Mouse (Mus musculus) brown adipose tissue, adult 24 weeks (tissue): ENCODE results near the gene Olfr389. TPM values are rescaled to one million over a fixed set of nuclear protein-coding genes. Genes with fewer than 3 reads are reported as not detected.

Source experiments
- H3K27ac ChIP-seq: fragments of 200-500 bp; replicated peaks from 2 replicates; pipeline ENCODE4 v1.5.1; 2012; ENCODE audit warnings: low read depth, mild to moderate bottlenecking, low read length
- H3K4me1 ChIP-seq: fragments of 200-500 bp; 2 replicates; pipeline ENCODE4 v1.6.1; 2012; ENCODE audit warnings: low read length, mixed read lengths; ENCODE audit not compliant: control insufficient read depth, insufficient read depth, insufficient read length
- H3K4me3 ChIP-seq: fragments of 200-500 bp; 2 replicates; pipeline ENCODE4 v1.5.1; 2012; ENCODE audit warnings: low read depth, mild to moderate bottlenecking, low read length, moderate library complexity; ENCODE audit not compliant: insufficient read depth
- polyA plus RNA-seq: library from polyadenylated mRNA; stranded (reverse); fragments of >200 nt; gene quantifications from 2 replicates; pipeline ENCODE4 v1.2.4, GENCODE M21; 2012; ENCODE audit not compliant: missing spikeins, insufficient read depth, insufficient read length

Olfr389 gene
- not detected in 2 replicates for polyA plus RNA-seq

DNA sequence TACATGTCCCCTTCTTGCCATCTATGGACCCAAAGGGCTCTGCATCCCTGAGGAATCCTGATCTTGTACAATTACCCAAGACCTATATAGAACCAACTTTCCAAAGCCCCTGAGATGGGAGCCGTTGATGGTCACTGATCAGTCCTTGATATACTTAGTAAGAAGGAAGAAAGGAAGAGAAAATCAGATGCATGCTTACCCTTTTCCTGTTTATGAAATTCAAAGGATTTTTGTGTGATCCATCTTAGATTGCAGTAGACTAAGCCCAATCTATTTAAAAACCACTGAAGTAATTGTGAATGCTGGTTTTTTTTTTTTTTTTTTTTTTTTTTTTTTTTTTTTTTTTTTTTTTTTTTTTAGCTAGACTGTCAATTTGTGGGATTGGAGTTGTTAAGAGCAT lies at the start of gene Olfr389:
TSS of gene Olfr389 (minus strand) at position 101 of the 400 bp plus-strand sequence.
- no peaks in the 10 kb centered on the region for H3K4me1 ChIP-seq
- no peak within 1 kb of the TSS for H3K4me3 ChIP-seq
- no peak within 1 kb of the TSS for H3K27ac ChIP-seq

DNA sequence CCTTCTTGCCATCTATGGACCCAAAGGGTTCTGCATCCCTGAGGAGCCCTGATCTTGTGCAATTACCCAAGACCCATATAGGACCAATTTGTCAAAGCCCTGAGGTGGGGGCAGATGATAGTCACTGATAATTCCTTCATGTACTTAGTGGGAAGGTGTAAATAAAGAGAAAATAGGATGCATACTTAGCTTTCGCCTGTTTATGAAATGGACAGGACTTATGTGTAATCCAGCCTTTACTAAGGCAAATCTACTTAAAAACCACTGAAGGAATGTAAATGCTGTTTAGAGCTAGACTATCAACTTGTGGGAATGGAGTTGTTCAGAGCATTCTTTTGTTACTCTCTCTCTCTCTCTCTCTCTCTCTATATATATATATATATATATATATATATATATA lies 36.4 kb upstream of the Olfr389 start, which contains the start of gene Olfr392:
TSS of gene Olfr392 (minus strand) at position 101 of the 400 bp plus-strand sequence.
- Histone ChIP-seq H3K27ac (no peak within 1 kb of the TSS), H3K4me3 (no peak within 1 kb of the TSS), H3K4me1 (no peaks in the 10 kb centered on the region)

DNA sequence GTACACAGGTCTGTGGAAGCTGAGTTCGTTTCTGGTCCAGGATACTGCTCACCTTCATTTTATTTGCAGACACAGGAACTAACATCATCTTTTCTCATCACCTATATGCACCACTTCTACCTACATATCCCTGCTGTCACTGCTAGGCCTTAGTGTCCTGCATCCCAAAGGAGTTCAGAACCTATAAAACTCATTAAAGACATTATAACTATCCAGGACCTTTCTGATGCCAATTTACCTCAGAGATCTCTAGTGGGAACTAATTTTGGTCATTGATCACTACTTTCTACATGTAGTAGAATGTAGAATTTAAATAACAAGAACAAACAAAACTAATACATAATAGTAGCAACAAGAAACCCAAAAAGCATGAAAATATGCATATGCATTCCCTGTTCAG lies 22.4 kb upstream of the Olfr389 start, which contains the start of gene Olfr391-ps:
TSS of gene Olfr391-ps (minus strand) at position 101 of the 400 bp plus-strand sequence.
- H3K4me1 ChIP-seq, result no peaks in the 10 kb centered on the region
- no peak within 1 kb of the TSS for H3K4me3 ChIP-seq

DNA sequence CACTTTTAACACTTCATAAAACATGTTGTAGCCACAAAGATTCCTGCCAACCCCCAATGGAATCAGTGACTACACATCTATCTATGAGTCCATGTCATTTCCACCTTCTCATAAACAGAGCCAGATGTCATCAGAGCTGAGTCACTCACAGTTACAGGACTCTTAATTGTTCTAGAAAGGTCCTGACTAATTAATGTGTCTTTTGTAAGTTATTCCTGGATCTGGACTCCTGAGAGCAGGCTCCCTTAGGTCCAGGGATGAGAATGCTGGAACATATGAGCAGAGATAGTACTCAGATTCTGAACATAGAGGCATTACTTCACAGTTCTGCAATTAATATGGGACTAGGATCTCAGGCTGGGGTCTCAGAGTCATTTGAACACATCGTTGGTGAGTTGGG lies 2.2 kb upstream of the Olfr389 start, which contains the start of gene Olfr390:
TSS of gene Olfr390 (plus strand) at position 301 of the 400 bp plus-strand sequence.
- no peaks in the 10 kb centered on the region for H3K4me1 ChIP-seq
- H3K4me3 ChIP-seq, result no peak within 1 kb of the TSS
- H3K27ac ChIP-seq, result no peak within 1 kb of the TSS

More for the DNA sequence above, 22.4 kb upstream of the Olfr389 start, which contains the start of gene Olfr391-ps:
- H3K27ac ChIP-seq, result no peak within 1 kb of the TSS

DNA sequence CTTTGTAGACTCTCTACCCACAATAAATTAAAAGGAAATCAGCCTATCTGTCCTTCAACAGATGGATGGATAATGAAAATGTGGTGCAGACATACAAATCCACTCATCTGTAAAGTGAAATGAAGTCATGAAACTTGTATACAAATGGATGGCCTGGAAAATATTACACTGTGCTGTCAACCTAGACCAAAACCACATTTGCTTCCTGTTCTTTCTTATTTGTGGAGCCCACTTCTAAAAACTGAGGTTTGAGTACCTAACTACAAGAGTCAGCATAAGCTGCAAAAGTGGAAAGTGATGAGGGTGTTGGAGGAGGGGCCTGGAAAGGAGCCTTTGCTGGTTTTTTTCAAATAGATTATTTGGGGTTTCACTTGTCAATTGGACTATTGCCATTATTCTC lies 21.4 kb downstream of the Olfr389 start:
- Histone ChIP-seq H3K4me3 (no peak overlapping the region), H3K27ac (no peak overlapping the region), H3K4me1 (no peaks in the 10 kb centered on the region)

Other genes with a start within 250 kb of the Olfr389 start
- not detected in 2 replicates for gene Olfr385, start 187.7 kb downstream of the Olfr389 start, polyA plus RNA-seq
- not detected in 2 replicates for gene Olfr384, start 182.1 kb downstream of the Olfr389 start, polyA plus RNA-seq
- gene Zfp735, start 91.9 kb downstream of the Olfr389 start, polyA plus RNA-seq, result not detected in 2 replicates
- gene Olfr390, start 2.3 kb upstream of the Olfr389 start, polyA plus RNA-seq, result not detected in 2 replicates
- not detected in 2 replicates for gene Olfr391-ps, start 22.3 kb upstream of the Olfr389 start, polyA plus RNA-seq
- gene Olfr392, start 36.3 kb upstream of the Olfr389 start, polyA plus RNA-seq, result not detected in 2 replicates
- gene Olfr393, start 70.7 kb upstream of the Olfr389 start, polyA plus RNA-seq, result not detected in 2 replicates
- not detected in 2 replicates for gene Olfr394, start 110.1 kb upstream of the Olfr389 start, polyA plus RNA-seq
- gene Olfr395, start 128.6 kb upstream of the Olfr389 start, polyA plus RNA-seq, result not detected in 2 replicates
- gene Olfr23, start 156.0 kb upstream of the Olfr389 start, polyA plus RNA-seq, result not detected in 2 replicates
- not detected in 2 replicates for gene Olfr397, start 180.1 kb upstream of the Olfr389 start, polyA plus RNA-seq
- gene Olfr398, start 209.7 kb upstream of the Olfr389 start, polyA plus RNA-seq, result not detected in 2 replicates